Mouse (Mus musculus) mature B cell (primary cell): ENCODE results near the gene Gm10840.
"Not testable (repeated sequence)": the region's sequence is repeated elsewhere in the genome, so short reads cannot be mapped to it uniquely, and the experiment has no call there.

Experiments used
- in situ Hi-C: fragments of 300-500 bp; cut with MboI; formaldehyde crosslinking; loops from 2 replicates; pipeline ENCODE4 v1.14.3; 2019

Gene Gm10840

GRCm38 (mm10) chr11:106195341-106195740, 34.7 kb downstream of the Gm10840 start:
- in situ Hi-C loops: no loop called here

GRCm38 (mm10) chr11:106198277-106198676, 37.6 kb downstream of the Gm10840 start:
- in situ Hi-C loops: no loop called here

DNA sequence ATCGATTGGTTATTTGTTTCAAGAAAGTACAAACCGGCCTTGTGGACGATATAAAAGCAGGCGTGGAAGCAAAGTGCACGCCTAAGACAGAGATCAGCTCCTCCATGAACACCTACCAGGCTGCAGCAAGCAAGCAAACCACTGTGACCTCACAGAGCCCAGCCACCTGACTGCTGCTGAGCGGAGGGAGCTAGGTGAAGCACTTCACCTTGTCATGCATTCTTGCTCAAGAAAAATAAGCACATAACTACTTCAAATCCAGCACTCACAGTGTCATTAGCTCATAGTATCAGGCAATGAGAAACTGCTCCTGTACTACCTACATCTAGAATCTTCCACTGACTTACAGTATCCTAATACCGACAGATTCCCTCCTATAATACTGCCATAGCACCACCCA, 39.3 kb downstream of the Gm10840 start:
- in situ Hi-C loops: not testable (repeated sequence)

- in situ Hi-C loops: no loop called here
Observed at GRCm38 (mm10) chr11:106200756-106201155, 40.1 kb downstream of the Gm10840 start.

GRCm38 (mm10) chr11:106201337-106202122, 40.9 kb downstream of the Gm10840 start:
- in situ Hi-C loops: no loop called here

- in situ Hi-C loops: no loop called here
Observed at GRCm38 (mm10) chr11:106202123-106202465, 41.4 kb downstream of the Gm10840 start, which contains the start of gene Strada. Strada (minus strand) TSS chr11:106202168.
